Mouse (Mus musculus): ENCODE results near the gene Shisa3. TPM values are rescaled to one million over a fixed set of nuclear protein-coding genes. Genes with fewer than 3 reads are reported as not detected.

The Shisa3 gene
- 0.59 and 4.6 TPM in 2 replicates for total RNA-seq (2021)
- long read RNA-seq, experiment 1, partial matches to known transcripts = 0 of 1 reads
- long read RNA-seq, experiment 1, other reads (novel, unspliced or antisense) = 0 of 1 reads
- long read RNA-seq, experiment 2 = 0 reads

DNA sequence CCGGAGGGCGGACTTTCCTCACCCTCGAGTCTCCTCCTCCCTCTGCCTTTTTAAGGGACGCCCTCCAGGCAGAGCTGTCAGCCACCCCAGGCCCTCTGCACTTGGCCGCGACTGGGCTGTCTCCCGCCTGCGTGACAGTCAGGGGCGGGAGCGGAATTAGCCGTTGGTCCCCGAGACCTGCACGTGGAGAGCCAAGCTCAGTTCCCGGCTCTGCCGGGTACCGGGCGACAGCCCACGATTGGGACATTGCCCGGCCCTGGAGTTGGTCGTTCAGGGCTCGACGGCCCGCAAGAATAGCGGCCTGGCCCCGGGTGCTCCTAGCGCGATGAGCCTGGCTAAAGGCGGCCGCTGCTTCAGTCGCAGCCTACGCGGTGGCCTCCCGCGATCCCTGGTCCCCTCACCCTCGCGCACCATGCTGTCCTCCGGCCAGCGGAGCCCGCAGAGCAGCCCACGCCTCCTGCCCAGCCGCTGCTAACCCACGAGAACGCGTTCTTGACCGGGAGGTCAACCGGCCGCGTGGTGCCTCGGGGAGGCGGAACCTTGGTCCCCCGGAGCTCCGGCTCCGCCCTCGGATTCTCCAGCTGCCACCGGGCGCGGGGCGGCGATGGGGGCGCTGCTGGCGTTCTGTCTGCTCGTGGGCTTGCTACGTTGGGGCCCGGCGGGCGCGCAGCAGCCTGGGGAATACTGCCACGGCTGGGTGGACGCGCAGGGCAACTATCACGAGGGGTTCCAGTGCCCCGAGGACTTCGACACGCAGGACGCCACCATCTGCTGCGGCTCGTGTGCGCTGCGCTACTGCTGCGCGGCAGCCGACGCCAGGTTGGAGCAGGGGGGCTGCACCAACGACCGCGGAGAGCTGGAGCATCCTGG, at the start of gene Shisa3:
Gene Shisa3 (plus strand): TSS at position 79 of the 870 bp plus-strand sequence.
- peak; percentile 58 for DNase-seq

GRCm38 (mm10) chr5:67558644-67559043, 49.0 kb upstream of the Shisa3 start:
- DNase-seq = no peak

- DNase-seq = no peak
These were observed 48.6 kb upstream of the Shisa3 start for GRCm38 (mm10) chr5:67559063-67559462.

DNA sequence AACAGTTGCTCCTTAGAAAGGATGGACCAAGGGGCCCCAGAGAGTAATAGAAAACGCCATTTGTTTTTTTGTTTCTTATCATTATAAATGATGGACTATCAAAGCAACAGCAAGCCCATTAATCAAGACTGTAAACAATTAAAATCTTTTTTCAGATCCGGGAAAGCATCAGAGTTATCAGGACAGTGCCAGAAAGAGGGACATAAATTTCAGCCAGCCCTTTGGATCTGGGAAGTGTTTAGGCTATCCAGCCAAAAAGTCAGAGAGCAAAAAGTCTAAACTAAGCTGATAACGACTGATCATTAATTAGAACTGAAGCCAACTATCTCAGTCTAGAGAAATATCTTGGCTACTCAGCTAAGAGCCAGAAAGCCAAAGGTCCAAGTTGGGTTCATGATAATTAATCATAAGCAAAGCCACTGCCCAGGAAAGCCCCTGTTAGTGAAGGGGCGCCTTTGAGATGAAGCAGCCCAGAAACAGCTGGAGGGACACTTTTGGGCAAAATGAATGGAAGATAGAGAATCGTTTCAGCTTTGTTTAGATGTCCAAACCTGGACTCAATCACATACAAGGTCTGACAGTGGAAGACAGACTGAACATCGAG, 35.0 kb upstream of the Shisa3 start:
- no peak for DNase-seq

DNA sequence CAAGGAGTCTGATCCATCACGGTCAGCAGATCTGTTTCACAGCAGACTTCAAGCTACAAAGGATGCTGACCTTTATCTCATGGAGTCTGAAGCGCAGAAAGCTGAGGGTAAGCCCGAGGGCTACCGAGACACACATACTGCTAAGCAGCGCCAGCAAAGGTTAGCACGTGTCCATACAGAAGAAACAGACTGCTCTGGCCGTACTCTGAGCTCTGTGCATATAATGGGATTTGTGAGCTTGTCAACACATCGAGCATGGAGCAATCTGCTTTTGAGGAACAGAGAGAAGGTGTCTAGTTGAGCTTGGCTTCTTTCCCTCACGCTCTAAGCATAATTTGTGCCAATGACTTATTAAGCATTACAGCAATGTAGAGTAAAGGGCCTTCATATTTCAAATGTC, 33.6 kb upstream of the Shisa3 start:
- no peak for DNase-seq

- DNase-seq = no peak
These were observed 32.0 kb upstream of the Shisa3 start for GRCm38 (mm10) chr5:67575705-67576104.

- peak; percentile 17 for DNase-seq
These were observed 27.7 kb upstream of the Shisa3 start for GRCm38 (mm10) chr5:67579725-67580633.

DNA sequence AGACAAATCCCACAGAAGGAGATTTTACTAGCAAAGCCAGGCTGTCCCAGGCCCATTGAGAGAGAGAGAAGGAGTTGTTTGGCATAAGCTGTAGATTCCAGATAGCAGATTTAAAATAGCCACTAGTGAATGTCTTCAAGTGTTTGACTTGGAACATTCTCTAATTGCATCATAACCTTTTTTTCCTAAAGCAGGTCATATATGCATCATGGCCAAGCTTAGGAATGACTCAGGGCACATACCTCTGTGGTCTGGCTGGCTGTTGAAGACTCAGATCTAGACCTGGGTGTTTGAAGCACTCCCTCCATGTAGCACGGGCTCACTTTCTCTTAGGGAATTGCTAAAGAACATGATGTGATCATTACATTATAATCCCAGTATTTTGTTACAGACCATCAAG, 12.6 kb upstream of the Shisa3 start:
- no peak for DNase-seq

DNA sequence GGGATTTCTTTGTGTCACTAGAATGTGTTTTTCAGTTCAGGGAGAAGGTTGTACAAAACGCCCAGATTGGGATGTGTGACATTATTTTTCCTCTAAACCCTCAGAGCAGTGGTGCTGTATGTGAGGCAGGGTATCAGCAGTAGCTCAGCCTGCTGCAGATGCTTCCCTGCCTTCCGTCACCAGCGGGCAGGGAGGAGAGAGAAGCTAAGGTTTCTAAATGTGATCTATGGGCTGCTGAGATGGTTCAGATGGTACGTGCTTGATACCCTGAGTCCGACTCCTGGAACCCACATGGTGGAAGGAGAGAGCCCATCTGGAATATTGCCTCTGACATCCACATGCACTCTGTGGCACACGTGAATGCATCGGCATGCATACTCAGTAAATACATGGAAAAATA, 12.1 kb upstream of the Shisa3 start:
- no peak for DNase-seq

DNA sequence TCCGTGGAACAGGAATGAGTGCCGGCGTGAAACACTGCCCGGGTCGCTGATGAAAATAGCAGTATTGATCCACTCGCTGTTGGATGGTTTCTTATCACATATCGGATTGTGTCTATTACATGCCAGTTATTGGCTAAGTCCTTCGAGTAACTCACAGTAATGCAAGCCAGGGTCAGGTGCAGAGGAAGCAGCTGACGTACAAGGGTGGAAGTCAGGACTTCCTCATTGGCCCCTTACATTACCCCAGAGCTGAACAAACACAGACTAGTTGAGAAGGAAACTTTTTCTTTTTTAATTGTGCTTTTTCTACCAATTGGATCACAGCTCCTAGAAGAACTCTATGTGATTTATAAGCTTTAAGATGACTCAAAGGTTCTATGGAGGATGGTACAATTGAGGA, 7.7 kb upstream of the Shisa3 start:
- no peak for DNase-seq

DNA sequence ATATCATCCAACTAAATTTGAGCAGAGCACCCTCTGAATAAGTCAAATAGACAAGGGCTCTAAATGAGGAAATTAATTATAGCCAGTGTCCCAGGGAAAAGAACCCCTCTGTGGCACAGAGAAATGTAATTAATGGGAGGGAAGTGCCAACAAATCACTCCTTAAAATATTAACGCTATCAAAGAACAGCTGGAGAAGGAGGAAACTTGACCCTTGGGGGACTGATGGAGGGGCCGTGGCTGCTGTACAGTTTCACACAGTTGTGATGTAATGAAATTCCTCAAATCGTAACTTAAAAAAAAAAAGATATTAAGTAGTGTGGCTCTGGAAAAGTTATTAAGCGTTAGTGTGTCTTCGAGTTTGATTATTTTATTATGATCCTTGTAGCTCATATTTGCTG, 1.7 kb upstream of the Shisa3 start:
- no peak for DNase-seq

- DNase-seq = peak; percentile 9
These were observed 522 bp upstream of the Shisa3 start for GRCm38 (mm10) chr5:67606916-67607803.

DNA sequence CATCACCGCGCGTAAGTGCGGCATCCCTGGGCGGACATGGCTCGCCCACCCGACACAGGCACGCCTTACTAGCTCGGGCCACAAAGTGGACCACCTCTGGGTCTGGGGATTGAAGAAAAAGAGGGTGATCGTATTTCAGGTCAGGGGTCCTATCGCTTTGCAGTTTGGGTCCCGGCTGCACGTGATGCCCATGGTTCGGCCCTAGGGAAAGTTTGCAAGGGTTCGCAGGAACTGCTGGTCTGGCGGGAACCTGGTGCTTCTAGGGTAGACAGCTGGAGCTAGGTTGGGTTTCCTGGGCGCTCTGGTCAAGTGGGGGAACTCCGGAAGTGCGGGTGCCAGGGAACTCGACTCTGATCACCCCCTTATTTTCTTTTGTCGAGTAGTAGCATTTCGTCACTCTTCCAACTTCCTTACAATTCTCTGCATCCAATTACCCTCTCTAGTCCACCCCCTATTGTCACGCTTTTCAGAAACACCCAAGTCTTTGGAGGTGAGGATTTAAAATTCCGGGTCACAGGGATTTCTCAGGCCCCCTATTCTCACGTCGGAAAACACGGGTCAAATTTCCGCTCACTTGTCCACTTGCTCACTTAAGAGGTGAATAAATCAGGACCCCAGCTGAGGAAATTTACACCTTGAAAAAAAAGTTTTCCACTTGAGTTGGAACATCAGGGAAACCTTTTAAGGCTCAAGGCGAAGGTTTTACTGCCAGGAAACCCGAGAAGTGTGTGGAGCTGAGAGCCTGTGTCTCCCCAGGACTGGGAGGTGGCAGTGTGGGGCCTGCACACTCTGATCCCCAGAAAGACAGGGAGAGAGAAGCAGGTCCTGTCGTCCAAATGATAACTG, 1.2 kb downstream of the Shisa3 start:
- no peak for DNase-seq

DNA sequence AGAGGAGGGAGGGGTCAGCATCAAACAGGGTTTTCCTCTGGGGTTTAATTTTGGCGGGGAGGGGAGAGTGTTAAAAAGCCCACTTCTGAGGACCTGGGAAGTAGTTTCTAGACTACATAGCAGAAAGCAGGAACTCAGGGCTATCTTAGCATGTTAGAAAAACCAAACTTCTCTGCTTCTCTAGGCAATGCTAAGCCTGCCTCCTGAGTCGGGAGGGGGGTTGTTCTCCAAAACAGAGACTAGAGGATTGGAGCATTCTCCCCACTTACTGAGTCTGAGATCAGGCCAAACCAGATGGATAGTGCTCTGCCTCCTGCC, 1.8 kb downstream of the Shisa3 start:
- no peak for DNase-seq

DNA sequence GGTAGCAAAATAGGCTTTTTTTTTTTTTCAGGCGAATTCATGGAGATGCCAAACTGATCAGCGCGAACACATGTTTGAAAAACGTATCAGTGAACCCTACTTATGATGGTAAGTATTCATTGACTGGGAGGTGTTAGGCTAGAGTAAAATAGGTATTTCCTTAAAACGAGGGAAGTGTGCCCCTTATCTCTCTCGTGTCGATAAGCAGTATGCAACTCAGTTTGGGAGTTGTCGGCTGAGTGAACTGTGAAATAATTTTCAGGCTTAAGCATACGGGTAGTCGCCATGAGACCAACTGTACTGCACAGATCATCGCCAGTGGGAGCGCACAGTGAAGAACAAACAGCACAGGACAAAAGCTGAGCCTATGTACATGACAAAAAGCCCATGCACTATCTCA, 13.5 kb downstream of the Shisa3 start:
- no peak for DNase-seq

DNA sequence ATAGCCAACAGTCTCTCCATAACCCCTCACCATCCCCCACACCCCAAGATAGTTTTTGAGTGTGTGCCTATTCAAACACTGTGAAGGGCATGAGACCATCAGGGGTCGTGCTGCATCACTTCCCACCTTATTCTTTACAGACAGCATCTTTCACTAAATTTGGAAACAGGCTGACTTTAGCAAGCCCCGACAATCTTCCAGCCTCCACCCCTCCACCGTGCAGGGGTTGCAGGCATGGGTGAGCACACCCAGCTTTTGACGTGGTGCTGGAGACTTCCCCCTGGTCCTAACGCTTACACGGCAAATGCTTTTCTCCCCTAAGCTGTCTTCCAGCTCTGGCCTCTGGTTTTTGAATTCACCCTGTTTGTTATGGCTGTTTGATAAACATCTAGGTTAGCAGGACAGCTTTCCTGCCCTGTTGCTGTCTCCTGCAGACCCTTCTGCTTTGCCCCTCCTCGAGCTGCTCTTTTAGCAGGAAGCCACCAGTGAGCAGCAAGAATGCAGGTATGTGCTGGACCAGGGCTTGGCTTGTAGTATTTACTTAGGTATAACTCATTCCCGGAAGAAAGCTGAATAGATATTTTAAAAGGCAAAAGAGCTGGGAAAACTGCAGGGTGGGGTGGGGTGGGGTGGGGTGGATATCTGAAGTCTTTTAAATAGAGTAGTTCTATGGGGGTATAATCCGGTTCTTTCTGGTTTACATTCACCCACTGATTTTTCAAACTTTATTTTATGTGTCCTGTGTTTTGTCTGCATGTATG, 20.7 kb downstream of the Shisa3 start:
- no peak for DNase-seq

DNA sequence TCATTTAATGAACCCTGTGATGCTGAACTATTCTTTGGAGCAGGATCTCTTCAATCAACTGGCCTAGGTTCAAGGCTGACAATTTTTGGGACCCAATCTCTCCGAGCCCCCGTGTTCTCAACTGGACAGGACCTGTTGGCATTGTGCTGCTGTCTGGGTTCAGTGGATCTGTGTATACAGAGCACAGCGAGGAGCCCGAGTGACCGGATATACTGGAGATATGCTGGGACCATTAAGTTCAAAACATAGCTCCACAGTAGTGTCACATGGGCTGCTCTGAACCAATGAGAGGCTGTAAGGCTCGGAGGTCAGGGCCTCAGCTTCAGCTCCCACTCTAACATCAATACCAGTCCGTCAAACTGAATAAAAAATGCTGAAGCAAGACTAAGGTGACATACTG, 21.8 kb downstream of the Shisa3 start:
- no peak for DNase-seq

GRCm38 (mm10) chr5:67629861-67630260, 22.2 kb downstream of the Shisa3 start:
- DNase-seq = no peak

DNA sequence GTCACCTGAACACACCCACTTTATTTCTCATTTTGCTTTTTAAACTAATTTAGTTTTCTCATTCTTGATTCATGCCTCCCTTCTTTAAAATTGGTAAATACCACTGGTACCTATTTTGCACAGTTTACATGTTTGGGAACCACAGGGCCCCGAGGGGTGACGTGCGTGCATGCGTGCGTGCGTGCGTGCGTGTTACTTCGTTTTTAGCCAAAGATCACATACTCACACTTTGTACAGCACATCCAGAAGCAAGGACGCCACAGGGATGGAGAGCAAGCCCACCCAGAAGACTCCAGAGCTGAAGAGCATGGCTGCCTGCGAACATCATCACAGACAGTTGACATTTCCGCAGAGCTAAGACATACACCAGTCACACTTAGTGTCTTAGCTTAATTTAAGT, 23.6 kb downstream of the Shisa3 start:
- DNase-seq = no peak

All from adrenal gland, postnatal 14 days (tissue).